Mouse (Mus musculus) hindbrain, postnatal 0 days (tissue): ENCODE measurements at regions not wholly inside any gene's neighbourhood (a gene's known extent, or its start where the extent isn't known, plus 50 kb on each side); places are given as distances from the start of the nearest gene placed in this dataset.

Source experiments
- ATAC-seq: fragments of 200-750 bp; cut with Nextera tagmentation; 2 replicates; pipeline ENCODE4 v1.8.0; 2017; ENCODE audit warnings: mild to moderate bottlenecking, moderate TSS enrichment, moderate library complexity
- DNase-seq: peaks from one replicate; pipeline ENCODE4 v3.0.0-alpha.2; 2015; ENCODE audit warnings: low spot score
- H3K27ac ChIP-seq: fragments of 300-500 bp; sonication (generic); 2 replicates; pipeline ENCODE4 v1.5.1; 2014; ENCODE audit warnings: mild to moderate bottlenecking
- H3K27me3 ChIP-seq: fragments of 300-500 bp; sonication (generic); 2 replicates; pipeline ENCODE4 v1.6.1; 2014; ENCODE audit warnings: low read length, mixed read lengths; ENCODE audit not compliant: insufficient read depth
- H3K36me3 ChIP-seq: fragments of 300-500 bp; sonication (generic); 2 replicates; pipeline ENCODE4 v1.6.1; 2014; ENCODE audit warnings: low read length, mixed read lengths; ENCODE audit not compliant: insufficient read depth
- H3K4me1 ChIP-seq: fragments of 300-500 bp; sonication (generic); 2 replicates; pipeline ENCODE4 v1.6.1; 2014; ENCODE audit warnings: antibody characterized with exemption, low read length, mixed read lengths; ENCODE audit not compliant: insufficient read depth
- H3K4me2 ChIP-seq: fragments of 300-500 bp; sonication (generic); 2 replicates; pipeline ENCODE4 v1.6.1; 2014; ENCODE audit warnings: low read depth, mild to moderate bottlenecking, low read length, moderate library complexity, mixed read lengths
- H3K4me3 ChIP-seq: fragments of 300-500 bp; sonication (generic); 2 replicates; pipeline ENCODE4 v1.5.1; 2014; ENCODE audit warnings: low read length
- H3K9ac ChIP-seq: fragments of 300-500 bp; sonication (generic); replicated peaks from 2 replicates; pipeline ENCODE4 v1.6.1; 2014; ENCODE audit warnings: mild to moderate bottlenecking, low read length, moderate library complexity, mixed read lengths
- H3K9me3 ChIP-seq: fragments of 300-500 bp; sonication (generic); 2 replicates; pipeline ENCODE4 v1.6.1; 2016; ENCODE audit warnings: low read length, mixed read lengths
- CTCF ChIP-seq: IDR thresholded peaks from 2 replicates; pipeline ENCODE4 v1.5.1; 2016; ENCODE audit warnings: antibody characterized with exemption, control low read depth, low read depth
- WGBS: fragments of 180-500 bp; shearing (Covaris S2); extraction: QIAGEN DNeasy Blood & Tissue Kit; methylation state at CpG from one replicate; pipeline ENCODE4 v1.1.7; 2014; 5-methylcytosine and 5-hydroxymethylcytosine counted together

DNA sequence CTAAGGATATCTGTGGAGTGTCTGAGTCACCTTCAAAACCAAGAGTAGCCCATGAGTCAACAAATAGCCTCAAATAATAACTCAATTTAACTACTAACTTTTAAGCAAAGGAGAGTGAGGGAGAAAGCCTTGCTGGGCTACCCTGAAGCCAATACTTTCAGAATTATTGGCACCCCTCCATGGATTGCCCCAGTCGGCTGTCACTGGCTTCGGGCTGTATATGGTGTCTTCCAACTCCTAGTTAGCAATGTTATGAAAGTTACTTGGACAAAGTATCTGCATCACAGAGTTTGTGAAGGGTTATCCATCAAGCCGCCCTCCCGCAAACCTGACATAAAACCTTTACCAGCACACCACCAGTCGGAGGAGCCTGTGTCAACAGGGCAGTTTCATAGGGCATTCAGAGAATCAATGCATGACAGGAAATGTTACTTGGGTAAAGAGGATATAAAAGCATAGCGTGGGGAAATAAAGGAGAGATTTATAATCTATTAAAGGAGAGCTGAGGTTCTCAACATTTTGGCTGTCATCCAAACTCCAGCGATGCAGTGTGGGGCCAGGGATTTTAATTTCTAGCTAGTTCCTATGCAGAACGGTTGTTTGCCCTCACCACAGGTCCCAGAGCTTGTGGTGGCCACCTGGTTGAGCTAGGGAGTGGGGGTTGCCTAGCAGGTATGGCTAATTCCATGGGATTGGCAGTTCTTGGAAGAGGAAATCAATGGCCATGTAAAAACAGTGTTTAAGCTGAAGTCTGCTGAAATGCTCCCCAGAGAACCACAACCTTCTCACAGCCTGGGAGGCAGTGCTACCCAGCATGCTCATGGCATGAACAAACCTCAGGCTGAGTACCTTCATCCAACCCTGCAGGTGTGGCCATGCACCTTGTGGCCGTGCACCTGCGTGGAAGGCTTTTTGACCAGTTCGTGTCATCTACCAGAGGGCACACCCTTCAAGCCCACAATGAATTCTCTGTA is 91.1 kb downstream of the Lmo4 start:
- WGBS: 74% methylated on average over 11 of the region's 11 CpGs
- DNase-seq: no peak
- Histone ChIP-seq H3K9me3 (no peaks in the 10 kb centered on the region), H3K4me1 (no peaks in the 10 kb centered on the region), H3K4me2 (no peak overlapping the region), H3K4me3 (no peak overlapping the region), H3K9ac (no peak overlapping the region), H3K27ac (no peak overlapping the region), H3K36me3 (no peaks in the 10 kb centered on the region), H3K27me3 (no peaks in the 10 kb centered on the region)
- TF ChIP-seq CTCF: no peak
- ATAC-seq: no peak

DNA sequence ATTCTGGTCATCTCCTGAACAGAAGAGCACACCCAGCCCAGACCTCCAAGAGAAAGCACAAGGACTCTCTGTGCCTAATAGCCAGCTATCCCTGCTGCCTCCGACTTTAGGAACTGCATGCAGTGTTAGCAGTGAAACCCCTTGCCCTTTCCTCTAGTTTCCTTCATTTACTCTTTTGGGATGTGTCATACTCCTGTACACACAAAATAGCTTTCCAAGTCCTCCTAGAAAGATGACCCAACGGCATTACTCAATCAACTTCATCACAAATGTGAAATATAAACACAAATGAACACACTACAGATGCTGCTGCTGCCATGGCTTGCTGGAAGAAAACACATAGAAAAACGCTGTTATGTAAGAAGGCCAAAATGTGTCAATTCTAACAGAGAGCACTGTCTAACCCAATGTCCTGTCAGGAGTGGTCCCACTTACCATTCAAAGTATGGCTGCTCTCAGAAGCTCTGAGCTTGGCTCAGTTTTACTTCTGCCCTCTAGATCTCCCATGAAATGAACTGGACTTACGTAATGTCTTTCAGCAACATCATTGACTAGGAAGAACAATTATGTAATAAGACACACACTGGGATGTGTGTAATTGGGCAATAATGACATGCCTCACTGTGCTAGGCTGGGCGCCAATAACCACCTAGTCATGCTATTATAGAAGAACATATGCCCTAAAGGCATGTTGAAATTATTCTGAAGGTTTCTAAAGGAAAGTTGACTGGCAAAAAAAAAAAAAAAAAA is 94.5 kb downstream of the Lmo4 start:
- H3K4me3 ChIP-seq: no peak overlapping the region
- 74% methylated on average over 5 of the region's 5 CpGs for WGBS
- no peak overlapping the region for H3K4me2 ChIP-seq
- H3K4me1 ChIP-seq: no peaks in the 10 kb centered on the region
- no peaks in the 10 kb centered on the region for H3K27me3 ChIP-seq
- no peak for TF ChIP-seq CTCF
- no peaks in the 10 kb centered on the region for H3K9me3 ChIP-seq
- H3K9ac ChIP-seq: no peak overlapping the region
- DNase-seq: no peak
- no peaks in the 10 kb centered on the region for H3K36me3 ChIP-seq
- no peak for ATAC-seq
- H3K27ac ChIP-seq: no peak overlapping the region

DNA sequence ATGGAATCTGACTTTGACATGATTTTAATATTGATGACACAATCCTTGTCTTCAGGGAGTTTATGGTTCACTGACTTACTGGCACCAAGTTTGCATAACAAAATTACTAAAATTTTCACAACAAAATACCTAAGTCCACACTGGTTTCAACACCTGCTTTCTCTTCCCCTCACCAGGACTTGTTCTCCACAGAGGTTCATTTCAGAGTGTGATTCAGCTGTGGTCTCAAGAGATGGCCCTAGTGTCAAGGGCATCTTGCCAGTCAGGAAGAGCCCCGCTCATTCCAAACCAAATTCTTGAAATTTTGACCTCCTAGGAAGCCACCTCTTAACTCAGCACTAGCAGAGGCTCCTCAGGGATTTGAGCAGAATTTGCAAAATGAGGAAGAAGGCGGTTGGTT is 95.3 kb downstream of the Lmo4 start:
- ATAC-seq (no peak), DNase-seq (no peak)
- Histone ChIP-seq H3K9me3 (no peaks in the 10 kb centered on the region), H3K4me2 (no peak overlapping the region), H3K4me1 (no peaks in the 10 kb centered on the region), H3K27me3 (no peaks in the 10 kb centered on the region), H3K27ac (no peak overlapping the region), H3K9ac (no peak overlapping the region), H3K4me3 (no peak overlapping the region), H3K36me3 (no peaks in the 10 kb centered on the region)
- no peak for TF ChIP-seq CTCF
- 79% methylated on average over 2 of the region's 2 CpGs for WGBS

DNA sequence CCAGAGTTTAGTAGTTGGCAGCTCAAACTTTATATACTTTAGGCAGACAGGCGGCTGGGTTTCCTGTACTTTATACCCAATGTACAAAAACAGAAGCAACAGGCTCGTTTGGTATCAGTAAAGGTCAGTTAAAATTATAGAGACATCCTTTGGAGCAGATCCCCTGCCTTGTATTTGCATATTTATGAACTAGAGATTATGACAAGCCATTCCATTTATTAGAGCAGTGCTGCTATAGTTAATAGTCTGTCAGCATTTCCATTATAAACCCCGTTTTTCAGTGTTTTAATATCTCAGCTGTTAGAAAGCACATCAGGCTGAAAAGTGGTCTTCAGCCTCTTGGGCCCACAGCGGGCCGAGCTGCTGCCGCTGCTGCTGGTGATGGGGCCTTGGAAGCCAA is 96.7 kb downstream of the Lmo4 start:
- Histone ChIP-seq H3K4me2 (no peak overlapping the region), H3K27me3 (no peaks in the 10 kb centered on the region), H3K36me3 (no peaks in the 10 kb centered on the region), H3K9me3 (no peaks in the 10 kb centered on the region), H3K9ac (no peak overlapping the region), H3K27ac (0 out of 2 replicates have a peak overlapping the region, but pooled peaks have one; percentile 9), H3K4me3 (no peak overlapping the region), H3K4me1 (no peaks in the 10 kb centered on the region)
- ATAC-seq (0 out of 2 replicates have a peak, but pooled peaks have one; percentile 5), DNase-seq (peak; percentile 11)
- TF ChIP-seq CTCF: no peak
- WGBS: 42% methylated on average over 6 of the region's 6 CpGs

DNA sequence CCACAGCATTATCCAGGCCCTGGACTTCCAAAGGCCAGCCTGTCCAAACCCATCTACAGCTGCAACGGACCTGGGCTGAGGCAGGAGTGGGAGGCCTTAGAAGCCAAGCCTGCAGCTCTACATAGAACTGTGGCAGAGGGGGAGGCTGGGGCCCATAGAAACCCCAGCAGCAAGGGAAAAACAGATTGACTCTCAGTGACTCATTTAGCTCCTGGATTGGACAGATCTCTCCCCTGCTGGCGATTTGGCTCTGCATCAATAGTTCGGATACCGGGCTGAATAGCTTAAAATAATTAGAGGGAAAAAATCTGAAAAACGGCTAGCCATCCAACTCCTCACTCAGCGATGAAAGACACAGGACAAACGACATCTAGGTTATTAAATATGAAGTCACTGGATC is 97.4 kb downstream of the Lmo4 start:
- 23% methylated on average over 7 of the region's 7 CpGs for WGBS
- ATAC-seq: peak; percentile 87

DNA sequence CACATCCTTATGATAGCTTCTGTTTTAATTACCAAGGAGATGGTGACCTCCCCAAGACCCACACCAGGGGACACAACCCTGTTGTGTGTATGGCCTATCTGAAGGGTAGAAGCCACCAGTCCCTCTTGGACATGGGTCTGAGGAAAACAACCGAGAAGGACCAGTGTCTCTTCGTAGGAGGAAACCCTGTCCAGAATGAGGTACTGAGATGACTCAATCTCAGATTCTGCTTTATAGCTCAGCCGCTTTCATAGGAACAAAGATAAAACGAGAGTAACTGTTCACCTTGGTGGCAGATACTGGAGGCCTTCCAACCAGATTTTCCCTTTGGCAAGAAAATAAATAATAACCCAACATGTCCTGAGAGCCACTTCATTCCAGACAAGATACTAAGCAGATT is 100.7 kb downstream of the Lmo4 start:
- H3K27ac ChIP-seq: no peak overlapping the region
- H3K9me3 ChIP-seq: no peaks in the 10 kb centered on the region
- 82% methylated on average over 4 of the region's 4 CpGs for WGBS
- no peaks in the 10 kb centered on the region for H3K27me3 ChIP-seq
- H3K4me1 ChIP-seq: no peaks in the 10 kb centered on the region
- no peak overlapping the region for H3K9ac ChIP-seq
- DNase-seq (no peak), ATAC-seq (no peak)
- no peaks in the 10 kb centered on the region for H3K36me3 ChIP-seq
- H3K4me3 ChIP-seq: no peak overlapping the region
- H3K4me2 ChIP-seq: no peak overlapping the region
- no peak for TF ChIP-seq CTCF

More for the DNA sequence above, 97.4 kb downstream of the Lmo4 start:
- Histone ChIP-seq H3K4me2 (0 out of 2 replicates have a peak overlapping the region, but pooled peaks have one; percentile 3), H3K9ac (no peak overlapping the region), H3K27me3 (no peaks in the 10 kb centered on the region), H3K4me3 (no peak overlapping the region), H3K36me3 (no peaks in the 10 kb centered on the region), H3K27ac (peak overlapping the region; percentile 41; the same call in 1 of the 2 replicates), H3K9me3 (no peaks in the 10 kb centered on the region), H3K4me1 (no peaks in the 10 kb centered on the region)
- peak; percentile 77 for DNase-seq
- peak; percentile 10; the same call in 1 of the 2 replicates for TF ChIP-seq CTCF
